Mouse (Mus musculus): Measurements from ENCODE around the gene Lamtor4. TPM values are rescaled to one million over a fixed set of nuclear protein-coding genes. Genes with fewer than 3 reads are reported as not detected.

Lamtor4 gene
- total RNA-seq, 2 experiments from 2014 or later: 53.4 to 54.3 TPM

DNA sequence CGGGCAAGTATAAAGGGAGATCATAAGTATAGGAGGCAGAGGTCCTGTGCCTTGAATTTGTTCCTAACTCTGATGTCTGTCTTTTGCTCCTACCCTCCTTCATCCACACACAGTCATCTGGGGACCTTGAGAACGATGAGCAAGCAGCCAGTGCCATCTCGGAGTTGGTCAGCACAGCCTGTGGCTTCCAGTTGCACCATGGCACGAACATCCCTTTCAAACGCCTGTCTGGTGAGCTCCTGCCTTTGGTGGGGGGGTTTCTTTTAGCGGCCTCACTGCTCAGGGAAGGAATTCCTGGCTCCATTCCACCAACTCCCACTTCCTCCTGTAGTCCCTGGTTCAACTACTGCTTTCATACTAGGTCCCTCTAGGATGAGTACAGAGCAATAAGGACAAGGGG lies 3.3 kb downstream of the Lamtor4 start:
- intact Hi-C loops (cut with DNase I): no loop called here
- DNase-seq (ENCODE audit: low spot score in 2 of 2): no peak

DNA sequence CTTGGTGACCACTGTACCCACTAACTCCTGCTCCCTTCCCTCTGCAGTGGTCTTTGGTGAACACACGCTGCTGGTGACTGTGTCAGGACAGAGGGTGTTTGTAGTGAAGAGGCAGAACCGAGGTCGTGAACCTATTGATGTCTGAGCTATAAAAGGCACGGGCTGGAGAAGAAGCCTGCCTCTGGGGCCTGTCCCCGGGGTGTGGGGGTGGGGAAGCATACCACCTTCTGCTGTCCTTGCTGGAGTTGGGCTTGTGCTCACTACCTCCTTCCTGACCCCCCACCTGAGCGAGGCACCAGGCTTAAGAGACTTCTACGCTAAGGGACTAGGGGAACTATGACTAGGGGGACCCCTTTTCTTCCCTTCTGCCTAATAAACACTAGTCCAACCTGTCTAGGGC lies 3.7 kb downstream of the Lamtor4 start:
- intact Hi-C loops (cut with DNase I): no loop called here
- no peak for DNase-seq (ENCODE audit: low spot score in 2 of 2)

DNA sequence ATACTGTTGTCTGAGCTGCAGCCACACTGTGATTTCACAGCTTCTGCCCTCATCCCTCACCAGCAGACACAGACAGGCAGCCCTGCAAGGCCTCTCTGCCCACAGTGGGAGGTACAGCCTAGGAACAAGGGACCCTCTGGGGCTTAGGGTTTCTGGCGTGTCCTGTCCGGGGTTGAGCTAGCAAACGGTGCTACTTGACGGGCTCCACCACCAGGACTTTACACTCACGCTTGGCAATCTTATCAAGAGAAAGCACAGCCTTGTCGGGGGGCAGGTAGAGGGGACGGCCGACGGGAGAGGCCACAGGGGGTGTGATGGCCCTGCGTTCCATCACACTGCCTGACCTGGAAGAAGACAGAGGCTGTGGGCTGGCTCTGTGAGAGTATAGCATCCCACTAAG lies 4.8 kb downstream of the Lamtor4 start:
- intact Hi-C loops (cut with DNase I): loop anchor here (5.0 kb wide), 1 partner anchor 182 kb away; the partner anchor contains the start of gene Zfp157
- DNase-seq (ENCODE audit: low spot score in 2 of 2): no peak

DNA sequence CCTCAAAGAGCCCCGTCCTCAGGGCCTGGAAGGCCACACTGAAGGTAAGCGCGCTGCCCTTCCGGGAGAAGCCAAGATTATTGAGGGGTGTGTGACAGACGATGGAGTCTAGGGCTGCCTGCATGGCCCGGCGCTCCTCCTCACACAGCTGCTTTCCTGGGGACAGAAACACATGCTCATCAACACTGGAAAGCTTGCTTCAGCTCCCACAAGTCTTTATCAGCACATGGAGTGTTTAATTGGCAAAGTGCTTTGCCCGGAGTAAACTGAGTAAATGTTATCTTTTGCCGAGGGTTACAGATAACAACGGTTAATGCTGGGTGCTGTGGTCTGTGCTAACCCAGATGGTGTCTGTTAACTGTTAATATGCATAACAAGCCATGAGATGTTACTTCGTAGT lies 5.6 kb downstream of the Lamtor4 start:
- intact Hi-C loops (cut with DNase I): loop anchor here (5.0 kb wide), 1 partner anchor 181 kb away; the partner anchor contains the start of gene Zfp157
- no peak for DNase-seq (ENCODE audit: low spot score in 2 of 2)

DNA sequence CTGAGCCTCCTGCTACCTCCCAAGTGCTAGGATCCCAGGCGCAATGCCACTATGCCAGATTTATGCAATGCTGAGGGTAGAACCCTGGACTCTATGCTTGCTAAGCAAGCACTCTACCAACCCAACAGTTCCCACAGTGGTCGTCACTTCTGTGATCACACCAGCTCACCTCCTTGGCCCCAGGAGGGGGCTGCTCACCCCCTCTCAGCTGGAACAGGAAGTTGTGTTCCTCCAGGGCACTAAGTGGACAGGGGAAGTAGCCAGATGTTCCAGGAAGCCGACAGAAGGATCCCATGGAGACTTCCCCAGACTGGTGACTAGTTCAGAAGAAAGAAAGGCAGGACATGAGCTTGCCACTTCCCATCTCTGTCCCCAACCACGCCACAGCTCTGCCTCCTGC lies 6.7 kb downstream of the Lamtor4 start:
- no peak for DNase-seq (ENCODE audit: low spot score in 2 of 2)
- intact Hi-C loops (cut with DNase I): loop anchor here (5.0 kb wide), 1 partner anchor 180 kb away; the partner anchor contains the start of gene Zfp157

DNA sequence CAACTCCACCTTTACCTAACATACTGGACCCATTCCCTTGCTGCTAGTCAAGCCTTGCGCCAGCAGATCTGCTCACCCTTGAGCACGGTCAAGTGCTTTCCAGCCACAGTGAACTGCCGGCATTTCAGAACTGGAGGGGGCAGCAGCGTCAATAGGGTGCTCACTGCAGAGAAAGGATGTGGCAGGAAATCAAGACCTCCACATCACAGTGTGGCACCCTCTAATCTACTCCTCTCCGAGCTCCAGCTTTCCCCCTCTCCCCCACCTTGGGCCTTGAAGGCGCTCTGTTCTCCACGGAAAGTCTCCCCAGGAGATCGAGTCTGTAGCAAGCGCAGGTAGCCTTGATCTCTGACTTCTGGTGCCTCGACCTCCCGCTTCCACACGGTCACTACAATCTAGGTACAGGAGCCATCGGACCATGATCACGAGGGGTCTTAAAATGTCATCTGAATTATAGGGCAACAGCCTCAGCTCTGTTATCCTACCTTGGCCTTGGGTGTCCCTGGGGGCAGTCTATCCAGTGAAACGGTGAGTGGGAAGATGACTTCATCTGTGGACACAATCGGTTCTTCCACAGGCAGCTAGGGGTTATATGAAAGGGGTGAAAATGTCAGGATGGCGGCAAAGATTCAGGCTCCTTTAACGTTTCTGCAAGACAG lies 7.4 kb downstream of the Lamtor4 start:
- intact Hi-C loops (cut with DNase I): loop anchor here (5.0 kb wide), 1 partner anchor 180 kb away; the partner anchor contains the start of gene Zfp157
- no peak for DNase-seq (ENCODE audit: low spot score in 2 of 2)

DNA sequence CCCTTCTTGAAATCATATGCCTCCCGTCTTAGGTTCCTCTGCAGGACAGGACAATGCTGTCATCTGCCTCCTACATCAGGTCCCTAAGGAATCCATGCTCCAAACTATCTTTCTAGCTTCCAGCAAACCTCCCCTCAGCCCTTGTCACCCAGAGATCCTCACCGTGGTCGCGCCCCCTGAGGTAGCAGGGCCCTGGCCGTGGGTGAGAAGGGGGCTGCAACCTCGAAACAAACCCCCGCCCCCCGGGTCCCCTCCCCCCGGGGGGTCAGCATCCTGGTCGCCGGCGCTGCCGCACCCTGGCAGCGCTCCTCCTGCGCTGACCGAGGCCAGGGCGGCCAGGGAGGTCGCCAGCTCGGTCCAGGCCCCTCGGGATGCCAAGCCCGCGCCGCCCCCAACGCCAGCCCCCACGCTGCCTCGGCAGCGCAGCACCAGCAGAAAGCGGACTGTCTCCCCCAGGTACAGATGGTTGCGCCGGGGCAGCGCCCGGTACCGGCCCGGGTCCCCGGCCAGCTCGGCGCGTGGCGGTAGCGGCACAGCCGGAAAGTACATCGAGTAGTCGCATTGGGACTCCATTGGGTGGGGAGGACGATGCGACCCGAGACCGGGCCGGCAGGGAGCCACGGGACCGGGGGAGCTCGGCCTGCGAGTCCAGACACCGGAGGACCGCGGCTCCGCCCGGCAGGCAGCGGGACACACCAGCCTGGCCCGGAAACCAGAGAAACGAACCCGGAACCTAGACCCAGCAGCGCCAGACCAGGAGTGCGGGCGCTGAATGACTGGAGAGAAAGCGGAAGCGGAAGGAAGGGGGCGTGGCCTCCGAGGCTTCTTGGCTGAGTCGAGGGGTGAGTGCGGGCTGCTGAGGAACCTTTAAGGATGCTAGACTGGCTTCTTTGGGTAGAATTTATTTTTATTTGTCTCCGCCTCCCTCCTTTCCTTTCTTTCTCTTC lies 8.3 kb downstream of the Lamtor4 start, which contains the start of gene BC037034:
TSS of gene BC037034 (minus strand) at position 774 of the 947 bp plus-strand sequence.
- intact Hi-C loops (cut with DNase I): loop anchor here (5.0 kb wide), 1 partner anchor 179 kb away; the partner anchor contains the start of gene Zfp157
- DNase-seq (ENCODE audit: low spot score in 2 of 2): peak; percentile 89 to 92

DNA sequence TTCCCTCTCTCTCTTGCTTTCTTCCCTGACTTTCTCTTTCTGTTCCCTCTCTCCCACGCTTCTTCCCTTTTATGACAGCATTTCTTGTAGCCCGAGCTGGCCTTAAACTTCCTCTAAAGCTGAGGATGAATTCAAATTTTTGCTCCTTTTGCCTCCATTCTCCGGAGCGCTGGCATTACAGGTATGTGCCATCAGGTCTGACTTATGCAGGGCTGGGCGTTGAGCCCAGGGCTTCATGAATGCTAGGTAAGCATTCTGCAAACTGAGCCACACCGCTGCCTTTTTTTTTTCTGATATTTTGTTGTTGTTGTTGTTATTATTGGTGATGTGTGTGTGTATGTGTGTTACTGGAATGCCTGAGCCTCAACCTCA lies 8.9 kb downstream of the Lamtor4 start:
- no peak for DNase-seq (ENCODE audit: low spot score in 2 of 2)
- intact Hi-C loops (cut with DNase I): loop anchor here (5.0 kb wide), 1 partner anchor 178 kb away; the partner anchor contains the start of gene Zfp157

DNA sequence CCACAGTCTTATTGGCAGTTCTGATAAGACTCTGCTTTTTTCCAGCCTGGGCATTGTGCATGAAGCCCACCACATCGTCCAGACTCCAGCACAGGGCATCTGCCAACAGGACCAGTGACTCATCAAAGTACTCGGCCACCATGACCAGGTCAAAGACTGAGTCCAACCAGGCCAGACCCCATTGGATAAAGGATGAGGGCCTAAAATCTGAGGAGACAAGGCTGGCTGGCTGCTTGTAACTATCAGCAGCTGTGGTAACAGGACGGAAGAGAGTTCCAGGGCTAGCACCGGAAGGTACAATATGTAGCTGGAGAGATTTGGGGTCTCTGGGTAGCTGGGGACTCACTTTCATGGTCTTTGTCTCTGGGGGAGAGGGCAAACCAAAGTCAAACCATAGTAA lies 10.4 kb downstream of the Lamtor4 start:
- DNase-seq (ENCODE audit: low spot score in 2 of 2): no peak
- intact Hi-C loops (cut with DNase I): no loop called here

DNA sequence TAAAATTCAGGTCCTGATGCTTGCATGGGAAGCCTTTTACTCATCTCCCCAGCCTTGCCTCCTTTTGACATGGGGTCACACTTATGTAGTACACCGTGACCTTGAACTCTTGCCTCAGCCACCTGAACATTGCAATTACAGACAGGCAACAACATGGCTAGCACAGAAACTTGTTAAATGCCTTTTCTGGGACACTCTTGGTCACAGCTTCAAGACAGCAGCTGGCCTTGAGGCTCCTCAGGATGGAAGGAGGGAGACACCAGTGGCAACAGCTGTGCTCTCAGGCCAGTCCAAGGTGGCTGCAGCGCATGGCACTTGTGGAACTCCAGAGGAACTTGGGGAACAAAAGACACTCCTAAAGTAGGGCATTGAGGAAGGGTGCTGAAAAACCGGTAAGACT lies 11.8 kb downstream of the Lamtor4 start:
- intact Hi-C loops (cut with DNase I): no loop called here
- DNase-seq (ENCODE audit: low spot score in 2 of 2): no peak

DNA sequence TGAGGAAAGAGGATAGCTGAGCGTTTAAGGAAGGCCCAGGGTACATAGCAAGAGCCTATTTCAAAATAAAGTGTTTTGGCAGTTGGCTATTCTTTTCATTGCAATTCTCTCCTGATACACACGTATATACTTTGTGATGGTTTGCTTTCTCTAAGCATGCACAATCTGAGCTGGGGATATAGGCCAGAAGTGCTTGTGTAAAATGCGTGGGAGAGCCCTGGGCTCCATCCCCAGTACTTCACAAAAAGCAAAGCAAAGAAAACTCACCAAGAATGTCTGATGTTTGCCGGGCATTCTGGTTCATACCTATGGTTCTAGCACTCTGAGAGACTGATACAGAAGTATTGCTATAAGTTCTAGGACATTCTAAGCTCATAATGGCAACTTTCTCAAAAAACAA lies 13.7 kb downstream of the Lamtor4 start:
- no peak for DNase-seq (ENCODE audit: low spot score in 2 of 2)
- intact Hi-C loops (cut with DNase I): no loop called here

DNA sequence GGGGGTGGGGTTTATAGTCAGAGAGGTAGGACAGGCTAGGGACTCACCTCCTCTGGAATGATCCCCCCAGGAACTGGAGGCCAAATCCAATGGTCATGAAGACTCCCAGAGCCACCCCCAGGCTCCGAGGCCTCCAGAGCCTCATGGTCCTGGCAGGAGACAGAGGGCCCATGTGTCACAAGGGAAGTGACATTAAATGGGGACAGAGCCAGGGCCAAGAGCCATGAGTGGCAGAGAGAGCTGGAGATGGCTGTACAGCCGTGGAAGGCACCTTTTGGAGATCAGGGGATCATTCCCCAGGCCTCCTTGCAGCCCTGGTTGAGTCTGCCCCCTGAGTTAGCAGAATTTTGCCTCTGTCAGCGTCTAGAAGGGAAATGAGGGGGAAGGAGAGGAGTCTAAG lies 15.9 kb downstream of the Lamtor4 start:
- intact Hi-C loops (cut with DNase I): no loop called here
- DNase-seq (ENCODE audit: low spot score in 2 of 2): no peak

DNA sequence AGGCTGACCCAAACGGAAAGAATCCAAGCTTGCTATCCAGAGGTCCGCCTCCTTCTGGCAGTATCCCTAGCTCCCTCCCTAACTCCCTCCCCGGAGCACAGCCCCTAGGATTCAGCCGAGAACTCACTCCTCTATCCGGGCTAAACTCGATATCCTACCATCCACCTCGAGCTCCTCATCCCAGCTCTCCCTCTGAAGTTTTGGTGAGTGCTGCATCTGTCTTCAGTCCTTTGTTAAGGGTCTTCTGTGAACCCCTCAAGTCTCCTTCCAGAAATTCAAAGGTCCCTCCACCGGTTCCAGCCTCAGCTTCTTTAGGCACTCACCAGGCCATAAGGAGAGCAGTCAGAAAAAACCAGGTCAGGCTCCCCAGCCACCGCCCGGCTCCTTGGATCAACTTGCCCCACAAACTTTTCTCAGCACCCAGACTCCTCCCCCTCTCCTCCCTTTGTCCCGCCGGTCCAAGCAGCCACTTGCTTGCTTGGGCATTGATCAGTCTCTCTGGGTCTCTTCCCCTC lies 17.2 kb downstream of the Lamtor4 start, which contains the start of gene Gal3st4:
TSS of gene Gal3st4 (minus strand) at position 432 of the 515 bp plus-strand sequence.
- DNase-seq (ENCODE audit: low spot score in 2 of 2): no peak
- intact Hi-C loops (cut with DNase I): no loop called here

DNA sequence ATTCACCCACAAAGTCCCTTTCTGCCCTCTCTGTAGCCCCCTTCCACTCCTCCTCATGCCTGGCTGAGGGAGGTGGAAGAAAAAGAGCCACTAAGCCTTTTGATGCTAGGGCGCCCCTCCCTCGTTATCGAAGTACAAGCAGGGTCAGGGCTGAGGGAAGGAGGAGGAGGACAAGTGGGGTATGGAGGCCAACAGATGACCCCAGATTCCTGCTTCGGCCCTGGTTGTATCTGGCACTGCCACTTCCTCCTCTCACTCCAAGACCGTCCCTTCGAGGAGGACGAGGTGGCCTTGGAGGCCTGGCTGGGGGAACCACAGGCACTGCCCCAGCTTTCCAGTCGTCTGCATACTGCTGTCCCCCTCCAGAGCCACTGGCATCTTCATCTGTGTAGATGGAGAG lies 18.9 kb downstream of the Lamtor4 start:
- intact Hi-C loops (cut with DNase I): no loop called here
- no peak for DNase-seq (ENCODE audit: low spot score in 2 of 2)

DNA sequence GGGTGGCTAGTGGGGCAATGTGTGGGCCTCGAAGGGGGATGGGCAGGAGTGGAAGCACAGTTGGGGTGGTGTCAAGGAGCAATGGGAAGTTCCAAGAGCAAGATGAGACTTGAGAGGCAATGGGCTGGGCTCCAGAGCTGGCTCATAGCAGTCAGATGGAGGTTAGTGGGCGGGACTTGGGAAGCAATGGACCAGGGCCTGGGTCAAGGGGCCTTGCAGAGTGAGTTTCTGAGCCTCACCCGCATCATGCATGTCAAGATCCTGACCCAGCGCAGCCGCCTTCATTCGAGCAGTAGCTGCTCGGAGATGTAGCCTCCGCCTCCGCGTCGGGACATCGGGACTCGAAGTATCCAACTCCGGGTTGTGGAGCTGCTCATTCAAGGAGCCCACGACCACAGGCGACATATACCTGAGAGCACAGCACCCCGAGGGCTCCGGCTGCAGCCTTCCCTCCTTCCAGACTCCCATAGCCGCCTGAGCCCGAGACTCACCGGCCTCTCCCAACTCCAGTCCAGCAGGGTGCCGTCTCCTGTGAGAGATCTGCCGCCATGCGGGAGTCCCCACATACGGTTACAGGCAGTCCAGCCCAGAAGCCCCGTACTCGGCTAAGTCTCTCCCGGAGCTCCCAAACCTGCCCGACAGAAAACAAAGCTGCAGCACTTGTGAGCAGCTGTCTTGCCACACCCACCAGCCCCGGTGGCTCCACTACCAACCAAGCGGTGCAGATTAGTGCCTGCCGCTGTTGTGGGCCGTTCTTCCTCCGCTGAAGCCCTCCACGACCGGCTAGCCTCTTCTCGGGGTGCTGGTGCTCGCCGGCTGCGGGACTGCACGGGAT lies 20.2 kb downstream of the Lamtor4 start:
- intact Hi-C loops (cut with DNase I): no loop called here
- no peak for DNase-seq (ENCODE audit: low spot score in 2 of 2)

DNA sequence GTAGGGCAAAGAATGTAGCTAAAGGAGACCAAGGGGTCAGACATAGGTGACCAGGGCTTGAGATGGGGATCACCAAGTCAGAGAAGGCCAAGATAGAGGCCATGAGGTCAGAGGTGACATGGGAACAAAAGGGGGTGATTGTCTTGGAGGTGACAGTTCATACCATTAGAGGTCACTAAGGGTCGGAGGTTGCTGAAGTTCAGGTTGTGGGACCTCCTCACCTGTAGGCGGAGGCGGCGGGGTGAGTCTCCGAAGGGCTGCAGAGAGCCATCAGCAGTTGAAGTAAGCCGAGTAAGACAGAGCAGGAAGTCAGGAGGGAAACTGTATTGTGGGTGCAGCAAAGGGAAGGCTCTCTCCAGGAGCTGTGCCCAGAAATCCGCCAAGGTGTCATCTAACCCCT lies 22.7 kb downstream of the Lamtor4 start:
- DNase-seq (ENCODE audit: low spot score in 2 of 2): no peak
- intact Hi-C loops (cut with DNase I): no loop called here

DNA sequence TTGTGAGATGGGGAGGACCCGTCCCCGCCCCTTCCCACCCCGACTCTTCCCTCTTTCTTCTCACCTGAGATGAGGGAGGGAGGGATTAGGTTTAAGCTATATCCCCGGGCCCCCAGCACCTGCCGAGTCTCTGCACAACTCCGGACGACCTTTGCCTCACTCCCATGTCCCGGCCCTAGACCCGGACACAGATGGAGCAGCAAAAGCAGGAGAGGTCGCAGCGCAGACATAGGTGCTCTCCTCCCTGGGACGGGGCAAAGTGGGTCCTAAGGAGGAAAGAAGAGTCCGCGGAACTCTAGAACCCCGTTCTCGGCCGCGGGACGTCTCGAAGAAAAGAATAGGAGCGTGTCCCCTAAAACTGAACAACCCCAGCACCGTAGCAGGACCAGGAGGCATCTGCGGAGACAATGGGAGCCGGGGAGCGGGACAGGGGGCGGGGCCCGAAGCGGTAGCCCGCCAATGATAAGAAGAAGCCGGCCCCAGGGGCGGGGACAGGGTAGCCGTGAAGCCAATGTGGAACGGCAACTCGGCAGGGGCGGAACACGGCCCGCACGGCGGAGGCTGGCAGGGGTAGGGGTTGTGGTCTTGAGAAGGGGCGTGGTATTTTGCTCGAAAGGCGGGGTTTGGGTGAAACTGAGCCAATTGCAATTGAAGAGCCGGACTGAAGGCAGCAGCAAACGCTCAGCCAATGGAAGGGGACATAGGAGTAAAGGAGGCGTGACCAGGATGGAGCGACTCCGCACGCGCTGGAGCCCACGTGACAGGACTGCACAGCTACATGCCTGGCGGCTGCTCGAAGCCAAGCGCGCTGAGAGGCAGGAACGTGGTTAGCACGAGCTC lies 24.5 kb downstream of the Lamtor4 start, which contains the start of the genes Gm43720, Gpc2 and Stag3:
TSS of gene Gm43720 (minus strand) at position 374 of the 840 bp plus-strand sequence.
TSS of gene Gpc2 (minus strand) at position 421 of the 840 bp plus-strand sequence.
TSS of gene Stag3 (plus strand) at position 656 of the 840 bp plus-strand sequence.
- intact Hi-C loops (cut with DNase I): no loop called here
- DNase-seq (ENCODE audit: low spot score in 2 of 2): peak; percentile 61 to 64

DNA sequence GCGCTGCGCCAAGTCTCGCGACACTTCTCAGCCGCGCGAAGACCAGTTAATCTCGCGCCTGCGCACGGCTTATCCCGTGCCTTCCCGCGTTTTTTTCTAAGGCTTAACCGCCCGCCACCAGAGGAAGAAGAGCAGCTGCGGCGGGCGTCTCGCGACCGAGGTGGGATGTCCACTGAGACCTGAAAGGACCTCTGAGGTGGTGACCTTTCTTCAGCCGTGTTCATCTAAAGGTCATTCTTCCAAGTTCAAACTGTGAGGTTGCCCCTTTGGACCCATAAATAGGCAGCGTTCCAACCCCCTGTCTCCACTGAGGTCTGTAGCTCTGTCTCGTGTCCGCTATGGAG lies 25.1 kb downstream of the Lamtor4 start:
- intact Hi-C loops (cut with DNase I): no loop called here
- no peak for DNase-seq (ENCODE audit: low spot score in 2 of 2)

Measured in left cerebral cortex, postnatal 36 days (tissue).